Mouse (Mus musculus) brain, embryonic 14.5 days (tissue): ENCODE measurements around the gene Ttbk1.

Experiments used
- CTCF ChIP-seq: fragments of 200-500 bp; IDR thresholded peaks from 2 replicates; pipeline ENCODE4 v1.5.1; 2012; ENCODE audit warnings: inconsistent platforms, mild to moderate bottlenecking, moderate library complexity, borderline replicate concordance; ENCODE audit not compliant: insufficient read depth, insufficient read length; ENCODE audit errors: extremely low read depth
- POLR2A ChIP-seq: fragments of 200-500 bp; IDR thresholded peaks from 2 replicates; pipeline ENCODE4 v1.6.1; 2012; ENCODE audit warnings: mild to moderate bottlenecking, inconsistent platforms, borderline replicate concordance; ENCODE audit not compliant: poor library complexity, insufficient read depth, insufficient read length, severe bottlenecking; ENCODE audit errors: extremely low read depth

- TF ChIP-seq CTCF: no peak
- no peak for TF ChIP-seq POLR2A
Measured at GRCm38 (mm10) chr17:46484461-46484875, 3.0 kb downstream of the Ttbk1 start.
